Mouse (Mus musculus): ENCODE measurements around the gene Cym. TPM values are rescaled to one million over a fixed set of nuclear protein-coding genes. Genes with fewer than 3 reads are reported as not detected.

Cym gene
- polyA plus RNA-seq, 1 experiment from 2014 or later = 1.0 TPM

GRCm38 (mm10) chr3:107201310-107202180 lies 20.0 kb downstream of the Cym start:
- WGBS = 40% methylated on average over 9 of the region's 9 CpGs
- Histone ChIP-seq H3K27ac (replicated peaks) (no peak overlapping the region), H3K9me3 (no peaks in the 10 kb centered on the region), H3K27me3 (replicated peaks) (0 out of 2 replicates have a peak, but pooled peaks cover 5% of the 10 kb centered on the region), H3K4me1 (no peaks in the 10 kb centered on the region), H3K36me3 (no peaks in the 10 kb centered on the region), H3K4me2 (no peak overlapping the region), H3K9ac (no peak overlapping the region), H3K4me3 (no peak overlapping the region)
- no peak for ATAC-seq (ENCODE audit: extremely low read depth, insufficient number of reproducible peaks, low FRiP score, low TSS enrichment)

- Histone ChIP-seq H3K4me3 (no peak overlapping the region), H3K4me2 (no peak overlapping the region), H3K27ac (replicated peaks) (no peak overlapping the region), H3K36me3 (no peaks in the 10 kb centered on the region), H3K9ac (no peak overlapping the region), H3K27me3 (replicated peaks) (peaks cover 25% of the 10 kb centered on the region), H3K4me1 (no peaks in the 10 kb centered on the region), H3K9me3 (no peaks in the 10 kb centered on the region)
- no peak for ATAC-seq (ENCODE audit: extremely low read depth, insufficient number of reproducible peaks, low FRiP score, low TSS enrichment)
- WGBS = 31% methylated on average over 6 of the region's 6 CpGs
Observed at GRCm38 (mm10) chr3:107188226-107188899, 33.2 kb downstream of the Cym start.

DNA sequence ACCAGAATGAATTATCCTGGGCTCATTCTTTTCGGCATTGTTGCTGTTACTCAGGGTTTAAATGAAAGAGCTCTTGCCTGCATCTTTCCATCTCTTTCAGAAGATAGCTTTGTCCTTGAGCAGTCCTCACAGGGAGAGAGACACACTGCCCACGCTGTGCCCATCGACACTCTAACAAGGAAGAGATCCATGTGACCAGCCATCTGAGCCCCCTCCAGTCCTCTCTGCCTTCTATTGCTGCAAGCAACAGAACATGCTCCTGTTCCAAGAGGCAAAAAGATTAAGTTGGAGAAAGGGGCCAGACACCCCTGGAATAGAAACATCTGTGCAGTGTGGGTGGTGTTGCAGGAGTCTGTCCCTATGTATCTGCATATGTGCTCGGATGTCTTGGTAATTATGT lies 34.5 kb downstream of the Cym start:
- Histone ChIP-seq H3K27me3 (replicated peaks) (peaks cover 17% of the 10 kb centered on the region), H3K27ac (replicated peaks) (no peak overlapping the region), H3K9me3 (no peaks in the 10 kb centered on the region), H3K9ac (no peak overlapping the region), H3K4me1 (no peaks in the 10 kb centered on the region), H3K36me3 (no peaks in the 10 kb centered on the region), H3K4me3 (no peak overlapping the region), H3K4me2 (no peak overlapping the region)
- 69% methylated on average over 4 of the region's 4 CpGs for WGBS
- no peak for ATAC-seq (ENCODE audit: extremely low read depth, insufficient number of reproducible peaks, low FRiP score, low TSS enrichment)

DNA sequence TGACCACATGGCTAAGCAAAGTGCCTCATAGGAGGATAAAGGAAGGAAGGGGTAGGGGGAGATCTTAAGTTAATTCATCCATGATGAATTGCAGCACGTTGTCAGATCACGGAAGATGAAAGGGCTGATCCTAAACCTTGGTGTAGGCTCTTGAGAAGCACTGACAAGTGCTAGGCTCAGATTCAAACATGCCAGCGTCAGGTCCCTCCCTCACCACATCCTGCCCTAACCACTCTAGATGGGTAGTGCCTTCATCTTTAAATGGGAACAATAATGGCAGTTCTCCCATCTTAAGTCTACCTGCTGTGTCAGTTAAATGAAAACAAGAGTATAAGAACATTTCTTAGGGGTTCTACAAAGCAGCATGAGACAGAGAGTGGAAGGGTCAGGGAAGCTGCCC lies 35.9 kb downstream of the Cym start:
- H3K27me3 ChIP-seq (replicated peaks) = peaks cover 9% of the 10 kb centered on the region
- no peak overlapping the region for H3K9ac ChIP-seq
- H3K9me3 ChIP-seq = no peaks in the 10 kb centered on the region
- ATAC-seq (ENCODE audit: extremely low read depth, insufficient number of reproducible peaks, low FRiP score, low TSS enrichment) = no peak
- no peaks in the 10 kb centered on the region for H3K36me3 ChIP-seq
- H3K27ac ChIP-seq (replicated peaks) = no peak overlapping the region
- H3K4me1 ChIP-seq = no peaks in the 10 kb centered on the region
- H3K4me3 ChIP-seq = no peak overlapping the region
- WGBS = 70% methylated on average over 3 of the region's 3 CpGs
- H3K4me2 ChIP-seq = no peak overlapping the region

DNA sequence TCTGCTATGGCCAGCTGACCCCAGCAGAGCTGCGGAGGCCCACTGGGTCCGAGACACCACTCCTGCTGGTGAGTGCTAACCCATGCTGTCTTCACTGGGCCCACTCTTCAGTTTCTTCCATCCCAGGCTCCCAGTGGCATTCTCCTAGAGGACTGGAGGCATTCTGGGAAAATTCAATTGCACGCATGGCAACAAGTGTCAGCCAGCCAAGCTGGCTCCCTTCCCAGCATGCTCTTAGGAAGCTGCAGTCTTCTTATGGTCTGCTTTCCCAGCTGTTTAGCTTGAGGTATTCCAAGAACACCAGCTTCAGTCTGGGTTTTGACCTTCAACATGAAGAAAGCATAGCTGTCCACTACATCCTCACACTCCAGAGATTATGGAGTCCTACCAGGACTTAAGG lies 38.4 kb downstream of the Cym start:
- ATAC-seq (ENCODE audit: extremely low read depth, insufficient number of reproducible peaks, low FRiP score, low TSS enrichment) = no peak
- 68% methylated on average over 3 of the region's 3 CpGs for WGBS
- no peaks in the 10 kb centered on the region for H3K4me1 ChIP-seq
- no peak overlapping the region for H3K4me2 ChIP-seq
- peaks cover 2% of the 10 kb centered on the region; the same call in 1 of the 2 replicates for H3K27me3 ChIP-seq (replicated peaks)
- no peaks in the 10 kb centered on the region for H3K36me3 ChIP-seq
- no peak overlapping the region for H3K9ac ChIP-seq
- H3K9me3 ChIP-seq = no peaks in the 10 kb centered on the region
- no peak overlapping the region for H3K4me3 ChIP-seq
- no peak overlapping the region for H3K27ac ChIP-seq (replicated peaks)

DNA sequence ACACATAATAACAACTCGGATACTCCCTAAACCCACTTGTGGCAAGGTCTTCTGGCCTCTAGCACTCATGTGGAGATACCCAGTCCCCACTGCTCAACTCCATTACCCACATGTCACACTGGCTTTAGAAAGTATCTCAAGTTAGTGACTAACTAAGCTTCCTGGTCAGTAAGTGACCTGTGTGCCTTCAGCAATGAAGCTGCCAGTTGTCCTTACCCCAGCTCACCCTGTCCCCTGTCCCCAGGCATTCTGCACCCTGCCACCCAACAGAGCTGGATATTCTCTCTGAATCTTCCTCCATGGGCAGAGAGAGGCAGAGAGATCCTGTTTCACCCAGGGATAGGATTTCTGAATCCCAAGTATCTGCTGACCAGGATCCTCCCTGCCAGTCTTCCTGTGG lies 38.8 kb downstream of the Cym start, which contains the start of gene Kcna10:
Gene Kcna10, plus strand, starts transcription at position 301 of the 400 bp plus-strand sequence.
- H3K4me1 ChIP-seq = no peaks in the 10 kb centered on the region
- 62% methylated on average over 1 of the region's 1 CpGs for WGBS
- H3K27ac ChIP-seq (replicated peaks) = no peak within 1 kb of the TSS
- H3K36me3 ChIP-seq = no peaks in the 10 kb centered on the region
- H3K27me3 ChIP-seq (replicated peaks) = peaks cover 1% of the 10 kb centered on the region; the same call in 1 of the 2 replicates
- H3K9me3 ChIP-seq = no peaks in the 10 kb centered on the region
- ATAC-seq (ENCODE audit: extremely low read depth, insufficient number of reproducible peaks, low FRiP score, low TSS enrichment) = no peak
- H3K4me3 ChIP-seq = no peak within 1 kb of the TSS
- H3K9ac ChIP-seq = no peak within 1 kb of the TSS
- H3K4me2 ChIP-seq = no peak within 1 kb of the TSS

DNA sequence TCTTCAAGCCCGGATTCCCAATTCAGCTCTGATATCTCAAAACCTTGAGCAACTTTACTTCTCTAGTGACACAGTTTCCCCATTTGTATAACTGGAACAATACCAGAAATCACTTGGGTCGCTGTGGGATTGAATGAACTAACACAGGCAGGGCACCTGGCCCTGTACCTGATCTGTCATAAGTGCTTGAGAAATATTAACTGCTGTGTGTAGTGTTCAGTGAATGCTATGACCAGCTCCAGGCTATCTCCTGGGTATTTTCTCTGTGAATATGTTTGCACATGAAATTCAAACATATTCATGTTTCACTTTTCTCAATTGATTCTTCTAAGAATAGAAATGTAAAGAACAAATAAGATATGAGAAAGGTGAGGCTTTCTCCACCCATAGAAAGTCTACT lies 40.7 kb downstream of the Cym start:
- no peaks in the 10 kb centered on the region for H3K4me1 ChIP-seq
- no peak overlapping the region for H3K9ac ChIP-seq
- no peak for ATAC-seq (ENCODE audit: extremely low read depth, insufficient number of reproducible peaks, low FRiP score, low TSS enrichment)
- no peaks in the 10 kb centered on the region for H3K9me3 ChIP-seq
- no peaks in the 10 kb centered on the region for H3K36me3 ChIP-seq
- no peak overlapping the region for H3K27ac ChIP-seq (replicated peaks)
- no peaks in the 10 kb centered on the region for H3K27me3 ChIP-seq (replicated peaks)
- H3K4me2 ChIP-seq = no peak overlapping the region
- H3K4me3 ChIP-seq = no peak overlapping the region
- 53% methylated on average over 2 of the region's 2 CpGs for WGBS

- H3K4me2 ChIP-seq = no peak overlapping the region
- no peak overlapping the region for H3K9ac ChIP-seq
- 73% methylated on average over 9 of the region's 9 CpGs for WGBS
- no peak for ATAC-seq (ENCODE audit: extremely low read depth, insufficient number of reproducible peaks, low FRiP score, low TSS enrichment)
- no peak overlapping the region for H3K27ac ChIP-seq (replicated peaks)
- H3K36me3 ChIP-seq = no peaks in the 10 kb centered on the region
- no peaks in the 10 kb centered on the region for H3K27me3 ChIP-seq (replicated peaks)
- H3K4me1 ChIP-seq = no peaks in the 10 kb centered on the region
- no peak overlapping the region for H3K4me3 ChIP-seq
- no peaks in the 10 kb centered on the region for H3K9me3 ChIP-seq
Observed at GRCm38 (mm10) chr3:107176501-107176900, 45.0 kb downstream of the Cym start.

DNA sequence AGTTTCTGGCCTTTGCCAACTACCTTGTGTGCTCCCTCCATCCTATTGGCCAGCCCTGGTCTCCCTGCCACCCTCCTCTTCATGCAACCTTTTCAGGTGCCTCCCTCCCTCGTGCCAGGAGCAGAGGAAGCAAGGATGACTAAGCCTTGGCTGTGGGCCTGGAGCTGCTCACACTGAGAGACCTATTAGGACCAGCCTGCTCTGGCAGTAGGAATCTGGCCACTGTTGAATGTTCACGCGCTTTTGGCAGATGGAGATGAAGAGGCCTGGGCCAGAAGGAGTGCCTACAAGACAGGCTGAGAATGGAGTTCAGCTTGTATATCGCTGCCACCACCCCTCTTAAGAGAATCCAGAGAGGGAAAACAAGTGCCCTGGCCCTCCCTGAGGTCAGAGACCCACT lies 46.0 kb downstream of the Cym start:
- Histone ChIP-seq H3K4me3 (no peak overlapping the region), H3K4me2 (no peak overlapping the region), H3K9ac (no peak overlapping the region), H3K27me3 (replicated peaks) (no peaks in the 10 kb centered on the region), H3K36me3 (no peaks in the 10 kb centered on the region), H3K4me1 (no peaks in the 10 kb centered on the region), H3K9me3 (no peaks in the 10 kb centered on the region), H3K27ac (replicated peaks) (no peak overlapping the region)
- ATAC-seq (ENCODE audit: extremely low read depth, insufficient number of reproducible peaks, low FRiP score, low TSS enrichment) = no peak
- WGBS = 57% methylated on average over 4 of the region's 4 CpGs

DNA sequence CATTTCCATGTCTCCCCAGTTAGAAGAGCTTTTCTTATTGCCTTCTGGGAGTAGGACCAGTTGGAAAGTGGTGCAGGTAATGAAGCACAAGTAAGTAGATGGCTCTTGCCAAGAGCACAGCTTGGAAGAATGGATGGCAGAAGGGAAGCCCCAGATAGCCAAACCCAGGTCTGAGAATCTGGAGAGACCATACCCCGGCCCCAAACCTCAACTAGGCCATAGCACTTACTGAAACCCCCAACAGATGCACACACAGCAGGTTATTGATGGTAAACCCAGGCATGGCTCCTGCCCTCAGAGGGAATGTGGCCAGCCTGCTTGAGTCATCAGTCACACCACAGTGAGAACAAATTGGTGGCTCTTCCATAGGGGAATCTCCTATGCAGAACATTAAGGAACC lies 49.0 kb downstream of the Cym start:
- H3K4me3 ChIP-seq = no peak overlapping the region
- no peak for ATAC-seq (ENCODE audit: extremely low read depth, insufficient number of reproducible peaks, low FRiP score, low TSS enrichment)

GRCm38 (mm10) chr3:107171964-107172363 lies 49.6 kb downstream of the Cym start:
- no peak overlapping the region for H3K9ac ChIP-seq
- 63% methylated on average over 3 of the region's 3 CpGs for WGBS
- H3K4me2 ChIP-seq = no peak overlapping the region
- H3K9me3 ChIP-seq = no peaks in the 10 kb centered on the region
- no peak overlapping the region for H3K27ac ChIP-seq (replicated peaks)
- H3K4me3 ChIP-seq = no peak overlapping the region
- no peaks in the 10 kb centered on the region for H3K36me3 ChIP-seq
- no peaks in the 10 kb centered on the region for H3K27me3 ChIP-seq (replicated peaks)
- H3K4me1 ChIP-seq = no peaks in the 10 kb centered on the region
- no peak for ATAC-seq (ENCODE audit: extremely low read depth, insufficient number of reproducible peaks, low FRiP score, low TSS enrichment)

More for the DNA sequence above, 49.0 kb downstream of the Cym start:
- 78% methylated on average over 1 of the region's 1 CpGs for WGBS
- H3K9ac ChIP-seq = no peak overlapping the region
- no peaks in the 10 kb centered on the region for H3K9me3 ChIP-seq
- H3K4me2 ChIP-seq = no peak overlapping the region
- no peaks in the 10 kb centered on the region for H3K27me3 ChIP-seq (replicated peaks)
- no peaks in the 10 kb centered on the region for H3K36me3 ChIP-seq
- H3K27ac ChIP-seq (replicated peaks) = no peak overlapping the region
- H3K4me1 ChIP-seq = no peaks in the 10 kb centered on the region

All from heart, embryonic 13.5 days (tissue).